Mouse (Mus musculus) hindbrain, postnatal 0 days (tissue): ENCODE measurements around the gene Dap. TPM values are rescaled to one million over a fixed set of nuclear protein-coding genes. Genes with fewer than 3 reads are reported as not detected.

Source experiments
- ATAC-seq: fragments of 200-750 bp; cut with Nextera tagmentation; 2 replicates; pipeline ENCODE4 v1.8.0; 2017; ENCODE audit warnings: mild to moderate bottlenecking, moderate TSS enrichment, moderate library complexity
- DNase-seq: peaks from one replicate; pipeline ENCODE4 v3.0.0-alpha.2; 2015; ENCODE audit warnings: low spot score
- H3K27ac ChIP-seq: fragments of 300-500 bp; sonication (generic); 2 replicates; pipeline ENCODE4 v1.5.1; 2014; ENCODE audit warnings: mild to moderate bottlenecking
- H3K27me3 ChIP-seq: fragments of 300-500 bp; sonication (generic); 2 replicates; pipeline ENCODE4 v1.6.1; 2014; ENCODE audit warnings: low read length, mixed read lengths; ENCODE audit not compliant: insufficient read depth
- H3K36me3 ChIP-seq: fragments of 300-500 bp; sonication (generic); 2 replicates; pipeline ENCODE4 v1.6.1; 2014; ENCODE audit warnings: low read length, mixed read lengths; ENCODE audit not compliant: insufficient read depth
- H3K4me1 ChIP-seq: fragments of 300-500 bp; sonication (generic); 2 replicates; pipeline ENCODE4 v1.6.1; 2014; ENCODE audit warnings: antibody characterized with exemption, low read length, mixed read lengths; ENCODE audit not compliant: insufficient read depth
- H3K4me2 ChIP-seq: fragments of 300-500 bp; sonication (generic); 2 replicates; pipeline ENCODE4 v1.6.1; 2014; ENCODE audit warnings: low read depth, mild to moderate bottlenecking, low read length, moderate library complexity, mixed read lengths
- H3K4me3 ChIP-seq: fragments of 300-500 bp; sonication (generic); 2 replicates; pipeline ENCODE4 v1.5.1; 2014; ENCODE audit warnings: low read length
- H3K9ac ChIP-seq: fragments of 300-500 bp; sonication (generic); replicated peaks from 2 replicates; pipeline ENCODE4 v1.6.1; 2014; ENCODE audit warnings: mild to moderate bottlenecking, low read length, moderate library complexity, mixed read lengths
- H3K9me3 ChIP-seq: fragments of 300-500 bp; sonication (generic); 2 replicates; pipeline ENCODE4 v1.6.1; 2016; ENCODE audit warnings: low read length, mixed read lengths
- CTCF ChIP-seq: IDR thresholded peaks from 2 replicates; pipeline ENCODE4 v1.5.1; 2016; ENCODE audit warnings: antibody characterized with exemption, control low read depth, low read depth
- WGBS: fragments of 180-500 bp; shearing (Covaris S2); extraction: QIAGEN DNeasy Blood & Tissue Kit; methylation state at CpG from one replicate; pipeline ENCODE4 v1.1.7; 2014; 5-methylcytosine and 5-hydroxymethylcytosine counted together
- polyA plus RNA-seq: library from polyadenylated mRNA; unstranded; fragments of >200 nt; fragmentation: Nextera tagmentation; extraction: Ambion mirVana; gene quantifications from 2 replicates; pipeline ENCODE4 v1.2.1, GENCODE M21; 2015
- total RNA-seq: library from RNA; depleted of rRNA; stranded (reverse); fragments of >200 nt; gene quantifications from 2 replicates; pipeline ENCODE4 v1.2.3, GENCODE M21; 2014; rRNA removed

The Dap gene
- total and polyA plus RNA-seq, 2 experiments from 2014 or later: 17.6 to 29.5 TPM

- Histone ChIP-seq H3K9ac (no peak overlapping the region), H3K27ac (no peak overlapping the region), H3K9me3 (no peaks in the 10 kb centered on the region), H3K4me1 (0 out of 2 replicates have a peak, but pooled peaks cover 5% of the 10 kb centered on the region), H3K27me3 (no peaks in the 10 kb centered on the region), H3K36me3 (no peaks in the 10 kb centered on the region), H3K4me3 (no peak overlapping the region), H3K4me2 (no peak overlapping the region)
- ATAC-seq (no peak), DNase-seq (no peak)
- WGBS: 52% methylated on average over 4 of the region's 4 CpGs
- no peak for TF ChIP-seq CTCF
Observed at GRCm38 (mm10) chr15:31319046-31319445, 94.9 kb downstream of the Dap start.

DNA sequence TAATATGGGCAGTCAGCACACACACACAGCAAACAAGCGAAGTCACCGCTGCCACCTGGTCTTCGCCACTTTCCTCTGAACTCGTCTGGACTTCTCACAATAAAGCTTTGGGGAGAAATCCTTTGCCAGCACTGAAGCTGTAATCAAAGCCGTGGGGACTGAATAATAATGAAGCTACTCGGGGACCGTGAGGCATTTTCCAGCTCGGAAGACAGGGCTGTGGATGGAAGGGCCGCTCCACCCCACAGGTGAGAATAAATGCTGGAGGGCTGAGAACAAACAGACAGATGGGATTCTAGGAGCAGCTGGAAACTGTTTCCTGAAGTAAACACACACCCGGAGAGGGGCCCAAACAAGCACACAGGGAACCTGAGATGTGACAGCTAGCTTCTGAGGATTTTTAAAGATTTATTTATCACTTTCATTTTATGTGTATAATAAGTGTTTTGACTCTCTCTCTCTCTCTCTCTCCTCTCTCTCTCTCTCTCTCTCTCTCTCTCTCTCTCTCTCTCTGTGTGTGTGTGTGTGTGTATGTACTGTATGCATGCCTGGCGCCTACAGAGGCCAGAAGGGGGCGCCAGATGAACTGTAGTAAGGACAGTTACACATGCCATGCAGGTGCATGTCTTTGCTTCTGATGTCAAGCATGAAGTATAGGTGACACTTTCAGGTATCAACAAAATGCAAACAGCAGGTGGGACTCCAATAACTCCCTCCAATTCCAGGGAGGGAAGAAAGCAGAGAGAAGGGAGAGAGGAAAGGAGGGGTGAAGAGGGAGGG, 96.7 kb downstream of the Dap start:
- Histone ChIP-seq H3K27me3 (no peaks in the 10 kb centered on the region), H3K9ac (no peak overlapping the region), H3K4me2 (no peak overlapping the region), H3K27ac (no peak overlapping the region), H3K4me3 (no peak overlapping the region), H3K36me3 (no peaks in the 10 kb centered on the region), H3K9me3 (no peaks in the 10 kb centered on the region), H3K4me1 (0 out of 2 replicates have a peak, but pooled peaks cover 5% of the 10 kb centered on the region)
- ATAC-seq (no peak), DNase-seq (peak; percentile 50)
- TF ChIP-seq CTCF: peak; percentile 39
- 54% methylated on average over 12 of the region's 12 CpGs for WGBS

GRCm38 (mm10) chr15:31323684-31324083, 99.6 kb downstream of the Dap start:
- H3K36me3 ChIP-seq: no peaks in the 10 kb centered on the region
- no peak for ATAC-seq
- H3K9ac ChIP-seq: no peak overlapping the region
- no peaks in the 10 kb centered on the region for H3K27me3 ChIP-seq
- WGBS: 83% methylated on average over 4 of the region's 4 CpGs
- no peak overlapping the region for H3K4me2 ChIP-seq
- DNase-seq: no peak
- H3K27ac ChIP-seq: no peak overlapping the region
- no peaks in the 10 kb centered on the region for H3K9me3 ChIP-seq
- no peak overlapping the region for H3K4me3 ChIP-seq
- peak; percentile 37; the same call in 1 of the 2 replicates for TF ChIP-seq CTCF
- no peaks in the 10 kb centered on the region for H3K4me1 ChIP-seq

Other genes with a start within 250 kb of the Dap start
- 1.6 and 3.3 TPM in 2 replicates for gene Ankrd33b, start 143.4 kb downstream of the Dap start, total RNA-seq
- gene Ankrd33b, start 143.4 kb downstream of the Dap start, polyA plus RNA-seq: 1.2 and 1.6 TPM in 2 replicates
- gene Ropn1l, start 229.4 kb downstream of the Dap start, total RNA-seq: 0.68 and 0.73 TPM in 2 replicates
- gene Ropn1l, start 229.4 kb downstream of the Dap start, polyA plus RNA-seq: 3.4 and 3.7 TPM in 2 replicates